Mouse (Mus musculus): ENCODE data around the gene Ech1. TPM values are rescaled to one million over a fixed set of nuclear protein-coding genes. Genes with fewer than 3 reads are reported as not detected.

Gene Ech1
- total RNA-seq, 2 experiments from 2014 or later = 60.8 to 61.8 TPM

GRCm38 (mm10) chr7:28803756-28804155 is 21.3 kb upstream of the Ech1 start:
- DNase-seq = no peak

GRCm38 (mm10) chr7:28806869-28807268 is 18.1 kb upstream of the Ech1 start:
- DNase-seq = no peak

- peak in 1 of 2 experiments; percentile 13 for DNase-seq
Observed at GRCm38 (mm10) chr7:28807641-28808220, 17.3 kb upstream of the Ech1 start.

- DNase-seq = peak in 1 of 2 experiments; percentile 29
Observed at GRCm38 (mm10) chr7:28808221-28808941, 16.6 kb upstream of the Ech1 start, which contains the start of gene Hnrnpl. Hnrnpl (plus strand) TSS chr7:28808541.

- DNase-seq = peak; percentile 95 to 97
Observed at GRCm38 (mm10) chr7:28808957-28809393, 16.0 kb upstream of the Ech1 start.

DNA sequence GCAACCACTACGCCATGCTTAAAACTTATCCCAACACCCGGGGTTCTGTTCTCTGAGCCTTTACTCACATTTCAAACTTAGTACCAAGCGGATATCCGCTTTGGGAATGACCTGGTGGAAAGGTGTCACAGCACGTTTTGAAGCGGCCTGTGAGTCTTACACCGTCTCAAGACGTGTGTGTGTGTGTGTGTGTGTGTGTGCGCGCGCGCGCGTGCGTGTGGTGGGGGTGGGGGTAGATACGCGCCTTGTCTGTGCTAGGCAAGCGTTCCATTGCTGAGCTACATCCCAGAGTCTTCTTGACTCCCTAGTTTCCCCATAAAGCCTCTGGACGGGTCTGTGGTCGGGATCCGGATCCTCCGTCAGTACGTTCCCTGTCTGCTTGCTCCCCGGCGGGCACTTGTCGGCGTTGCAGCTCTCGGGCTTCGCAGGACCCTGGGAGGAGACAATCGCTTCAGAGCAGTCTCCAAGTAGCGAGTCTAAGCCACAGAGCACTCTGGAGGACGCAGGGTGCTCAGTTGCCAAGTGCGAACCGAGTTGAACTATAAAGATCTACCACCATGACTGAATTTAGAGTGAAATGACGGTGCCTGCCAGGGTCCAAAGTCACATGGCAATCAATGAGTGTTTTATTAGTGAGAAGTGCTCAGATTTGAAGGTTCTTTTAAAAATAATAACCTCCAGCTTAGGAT is 15.5 kb upstream of the Ech1 start:
- peak; percentile 61 to 62 for DNase-seq

- peak; percentile 98 to 100 for DNase-seq
Observed at GRCm38 (mm10) chr7:28810107-28811066, 14.6 kb upstream of the Ech1 start.

DNA sequence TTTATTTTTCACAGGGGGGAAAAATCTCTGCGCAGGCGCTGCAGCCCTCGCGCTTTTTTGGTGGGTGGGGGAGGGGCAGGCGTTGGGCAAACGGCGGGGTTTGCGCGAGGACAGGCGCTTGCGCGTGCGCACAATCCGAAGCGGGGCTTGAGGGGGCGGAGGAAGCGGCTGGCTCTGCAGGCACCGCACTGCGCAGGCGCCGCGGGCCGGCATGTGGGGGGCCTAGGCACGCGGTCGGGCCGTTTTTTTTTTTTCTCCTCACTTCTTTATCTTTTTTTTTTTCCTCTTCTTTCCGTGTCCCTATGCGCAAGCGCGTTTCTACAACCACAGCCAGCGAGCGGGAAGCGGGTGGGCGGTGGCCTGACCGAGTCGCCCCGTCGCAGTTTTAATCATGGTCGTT is 13.8 kb upstream of the Ech1 start:
- peak; percentile 89 to 90 for DNase-seq

GRCm38 (mm10) chr7:28811640-28812275 is 13.3 kb upstream of the Ech1 start:
- DNase-seq = no peak

DNA sequence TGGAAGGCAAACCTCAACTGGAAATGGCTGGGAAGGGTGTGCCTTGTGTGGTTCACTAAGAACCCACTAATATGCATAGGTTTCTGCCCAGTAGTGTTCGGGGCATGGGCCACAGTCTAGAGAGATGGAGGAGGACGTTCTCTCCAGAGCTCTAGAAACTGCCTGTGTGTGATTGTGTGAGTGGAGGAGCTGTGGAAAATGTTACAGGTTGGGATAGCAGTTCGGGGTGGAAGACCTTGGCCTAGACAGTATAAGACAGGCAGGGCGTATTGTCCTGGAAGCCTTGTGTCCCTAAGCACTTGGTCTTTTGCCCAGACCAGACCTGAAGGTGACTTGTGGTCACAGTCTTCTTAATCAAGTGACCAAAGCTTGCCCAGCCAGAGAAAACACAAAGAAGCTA is 12.6 kb upstream of the Ech1 start:
- no peak for DNase-seq

DNA sequence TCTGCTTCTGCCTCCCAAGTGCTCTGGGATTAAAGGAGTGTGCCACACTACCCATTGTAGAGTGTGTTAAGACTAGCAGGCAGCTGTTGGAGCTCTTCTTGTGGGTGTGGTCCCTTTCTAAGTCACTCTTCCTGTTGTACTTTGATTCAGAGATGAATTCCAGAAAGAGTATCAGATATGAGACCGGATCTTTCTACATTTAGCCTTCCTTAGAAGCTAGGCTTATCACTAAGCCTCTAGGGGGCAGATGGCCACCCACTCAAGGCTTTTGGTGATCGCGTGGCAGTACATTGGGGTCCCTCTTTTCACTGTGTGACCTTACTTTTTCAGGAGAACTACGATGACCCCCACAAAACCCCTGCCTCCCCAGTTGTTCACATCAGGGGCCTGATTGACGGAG is 12.1 kb upstream of the Ech1 start:
- no peak for DNase-seq

GRCm38 (mm10) chr7:28814306-28815034 is 10.5 kb upstream of the Ech1 start:
- no peak for DNase-seq

DNA sequence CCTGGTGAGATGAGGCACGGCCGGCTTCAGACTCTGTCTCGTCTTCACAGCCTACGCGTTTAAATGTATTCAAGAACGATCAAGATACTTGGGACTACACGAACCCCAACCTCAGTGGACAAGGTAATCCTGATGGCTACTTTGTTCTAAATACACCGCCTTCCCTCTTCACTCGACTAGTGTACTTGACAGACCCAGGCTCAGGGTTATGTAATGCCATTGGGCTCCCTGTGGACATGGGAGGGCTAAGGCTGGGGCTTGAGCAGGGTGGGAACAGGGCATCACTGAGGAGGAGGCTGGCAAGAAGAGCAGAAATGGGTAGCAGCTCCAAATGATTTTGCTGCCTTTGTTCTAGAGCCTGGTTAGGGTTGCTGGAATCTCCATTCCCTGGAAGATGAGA is 9.8 kb upstream of the Ech1 start:
- no peak for DNase-seq

DNA sequence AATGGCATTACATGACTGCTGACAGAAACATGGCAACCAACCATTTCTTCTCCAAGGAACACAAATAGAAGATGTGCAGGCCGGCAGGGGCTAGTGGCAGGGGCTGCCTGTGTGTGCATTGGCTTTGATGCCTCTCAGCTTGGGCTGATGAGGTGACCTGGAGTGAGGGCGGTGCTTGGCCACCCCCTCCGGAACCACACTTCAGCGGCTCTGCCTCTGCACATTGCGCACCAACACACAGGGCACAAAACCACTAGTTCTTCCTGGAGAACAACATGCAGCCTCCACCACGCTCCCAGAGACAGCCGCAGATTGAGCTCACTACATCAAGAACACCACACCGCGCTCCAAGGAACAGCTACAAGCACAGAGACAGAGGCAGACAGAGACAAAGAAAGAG is 8.8 kb upstream of the Ech1 start:
- peak in 1 of 2 experiments; percentile 11 for DNase-seq

DNA sequence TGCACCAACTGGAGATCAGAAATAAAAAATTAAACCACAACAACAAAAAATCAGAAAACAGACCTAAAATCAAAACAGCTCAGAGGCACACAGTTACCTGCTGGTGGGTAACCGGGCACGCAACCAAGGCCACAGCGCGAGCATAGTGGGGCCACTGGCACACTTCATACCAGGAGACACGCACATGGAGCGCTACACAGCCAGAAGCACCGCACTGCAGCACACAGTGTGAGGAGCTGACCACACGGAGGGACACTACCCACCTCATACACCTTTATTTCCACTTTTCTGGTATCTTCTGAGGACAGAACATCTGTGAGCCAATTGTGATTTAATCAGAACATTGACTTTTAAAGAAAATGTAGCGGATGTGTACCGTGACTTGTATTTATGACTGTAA is 8.1 kb upstream of the Ech1 start:
- no peak for DNase-seq

GRCm38 (mm10) chr7:28817524-28817923 is 7.5 kb upstream of the Ech1 start:
- no peak for DNase-seq

GRCm38 (mm10) chr7:28817957-28818356 is 7.1 kb upstream of the Ech1 start:
- DNase-seq = no peak

- DNase-seq = no peak
Observed at GRCm38 (mm10) chr7:28818436-28818835, 6.6 kb upstream of the Ech1 start.

- no peak for DNase-seq
Observed at GRCm38 (mm10) chr7:28818861-28819452, 6.1 kb upstream of the Ech1 start.

- no peak for DNase-seq
Observed at GRCm38 (mm10) chr7:28819571-28819970, 5.4 kb upstream of the Ech1 start.

Measured in layer of hippocampus, postnatal 36 days (tissue).